Mouse (Mus musculus) heart, adult 2 months (tissue): ENCODE data around the gene Mdc1. TPM values are rescaled to one million over a fixed set of nuclear protein-coding genes. Genes with fewer than 3 reads are reported as not detected.

Experiments used
- DNase-seq, 2 experiments: peaks; one replicate each; pipeline ENCODE4 v3.0.0; 2021
- H3K27ac ChIP-seq: fragments of 200-600 bp; 2 replicates; pipeline ENCODE4 v1.8.1; 2022
- H3K27me3 ChIP-seq: fragments of 200-500 bp; 2 replicates; pipeline ENCODE4 v1.6.1; 2012; ENCODE audit warnings: mild to moderate bottlenecking, low read length, inconsistent platforms, mixed read lengths; ENCODE audit not compliant: control insufficient read depth, insufficient read depth
- H3K36me3 ChIP-seq: fragments of 200-500 bp; 2 replicates; pipeline ENCODE4 v1.6.1; 2012; ENCODE audit warnings: low read length, inconsistent platforms; ENCODE audit not compliant: control insufficient read depth, insufficient read depth
- H3K4me1 ChIP-seq: fragments of 200-500 bp; 2 replicates; pipeline ENCODE4 v1.6.1; 2011; ENCODE audit warnings: low read length; ENCODE audit not compliant: control insufficient read depth, insufficient read depth
- H3K4me3 ChIP-seq: fragments of 200-600 bp; 2 replicates; pipeline ENCODE4 v1.8.1; 2022
- H3K79me2 ChIP-seq: fragments of 200-500 bp; replicated peaks from 2 replicates; pipeline ENCODE4 v1.6.1; 2012; ENCODE audit warnings: mild to moderate bottlenecking, inconsistent platforms, low read length, moderate library complexity, mixed read lengths; ENCODE audit not compliant: control insufficient read depth, insufficient read depth
- H3K9ac ChIP-seq: fragments of 200-500 bp; 2 replicates; pipeline ENCODE4 v1.6.1; 2012; ENCODE audit warnings: low read depth, mild to moderate bottlenecking, control low read depth, inconsistent platforms, low read length, mixed read lengths
- CTCF ChIP-seq: fragments of 200-600 bp; IDR thresholded peaks from 2 replicates; pipeline ENCODE4 v1.8.1; 2022; ENCODE audit warnings: antibody characterized with exemption, mild to moderate bottlenecking, moderate library complexity
- EP300 ChIP-seq: fragments of 200-500 bp; IDR thresholded peaks from 2 replicates; pipeline ENCODE4 v1.6.1; 2011; ENCODE audit warnings: low read depth, low read length, control low read depth; ENCODE audit not compliant: insufficient read depth
- POLR2A ChIP-seq: fragments of 200-500 bp; IDR thresholded peaks from 2 replicates; pipeline ENCODE4 v1.6.1; 2011; ENCODE audit warnings: mild to moderate bottlenecking, low read depth, low read length, control low read depth; ENCODE audit not compliant: insufficient read depth
- WGBS: fragments of 180-500 bp; shearing (Covaris S2); methylation state at CpG from one replicate; pipeline ENCODE4 v1.1.7; 2018; 5-methylcytosine and 5-hydroxymethylcytosine counted together
- intact Hi-C: fragments of 180-260 bp; cut with DNase I; formaldehyde crosslinking; loops from one replicate; pipeline ENCODE4 v1.15.1; 2025
- polyA plus RNA-seq: library from polyadenylated mRNA; depleted of rRNA; stranded (reverse); fragments of >200 nt; gene quantifications from 2 replicates; pipeline ENCODE4 v1.2.3, GENCODE M21; 2012
- total RNA-seq, 2 experiments: library from RNA; stranded (reverse); gene quantifications; 2 replicates each; pipeline ENCODE4 v1.2.3; 2021

Gene Mdc1
- total and polyA plus RNA-seq, 3 experiments, result 4.2 to 13.3 (median 13.2) TPM

DNA sequence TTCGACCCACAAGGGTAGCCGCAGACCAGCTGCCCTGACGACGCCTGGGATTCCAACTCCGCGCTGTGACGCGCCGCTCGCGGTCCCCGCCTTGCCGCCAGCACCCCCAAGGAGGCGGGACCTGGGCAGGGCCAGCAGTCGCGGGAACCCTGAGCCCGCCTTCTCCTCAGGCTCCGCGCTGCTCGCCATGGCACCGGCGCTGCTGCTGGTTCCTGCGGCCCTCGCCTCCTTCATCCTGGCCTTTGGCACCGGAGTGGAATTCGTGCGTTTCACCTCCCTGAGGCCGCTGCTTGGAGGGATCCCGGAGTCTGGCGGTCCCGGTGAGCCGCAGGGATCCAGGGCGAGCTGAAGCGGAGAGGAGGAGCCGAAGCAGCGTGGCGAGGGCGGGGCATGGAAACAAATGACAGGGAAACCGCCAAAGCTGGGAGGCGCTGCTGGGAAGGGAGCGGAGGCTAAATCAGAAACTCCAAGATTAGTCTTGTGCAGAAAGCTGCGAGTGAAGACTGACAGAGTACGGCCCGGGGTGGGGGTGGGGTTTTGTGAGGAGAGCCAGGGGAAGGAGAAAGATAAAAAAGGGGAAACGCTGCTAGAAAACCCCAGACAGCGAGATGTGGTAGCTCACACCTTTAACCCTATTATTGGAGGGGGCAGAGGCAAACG, 20.0 kb downstream of the Mdc1 start, which contains the start of gene Nrm:
TSS of gene Nrm (plus strand) at position 121 of the 660 bp plus-strand sequence.
- intact Hi-C loops, result loop anchor here (1.0 kb wide), 1 partner anchor 11 kb away; no protein-coding TSS in a partner anchor
- WGBS, result under 1% methylated on average over 47 of the region's 47 CpGs
- no peaks in the 10 kb centered on the region for H3K79me2 ChIP-seq

DNA sequence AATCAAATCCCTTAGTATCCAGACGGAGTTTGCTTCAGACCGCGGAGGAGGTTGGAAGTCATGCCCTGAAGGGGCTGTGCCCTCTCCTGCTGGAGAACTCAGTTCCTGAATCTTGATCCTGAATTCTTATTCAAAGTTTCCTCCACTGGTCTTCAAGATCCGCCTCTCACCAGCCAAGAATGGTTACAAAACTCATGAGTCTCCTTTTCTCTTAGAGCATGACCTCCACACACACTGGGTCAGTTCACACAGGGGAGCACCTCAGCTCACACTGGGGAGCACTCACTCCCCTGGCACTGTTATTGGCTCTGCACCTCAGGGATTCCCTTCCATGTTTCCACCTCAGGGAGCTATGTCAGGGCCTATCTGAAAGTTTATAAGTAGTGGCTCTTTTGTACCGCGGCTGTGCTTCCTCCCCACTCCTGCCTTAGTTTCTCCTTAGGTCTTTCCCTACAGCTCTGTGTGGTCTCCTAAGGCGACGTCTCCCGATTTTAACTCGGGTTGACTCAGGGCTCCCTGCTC, 23.6 kb downstream of the Mdc1 start:
- H3K4me3 ChIP-seq, result peak overlapping the region; percentile 61
- peak overlapping the region; percentile 98; the same call in 1 of the 2 replicates for H3K9ac ChIP-seq
- no peaks in the 10 kb centered on the region for H3K79me2 ChIP-seq
- no peaks in the 10 kb centered on the region for H3K27me3 ChIP-seq
- DNase-seq, result peak; percentile 29 to 33
- peaks cover 7% of the 10 kb centered on the region for H3K4me1 ChIP-seq
- intact Hi-C loops, result no loop called here
- H3K36me3 ChIP-seq, result no peaks in the 10 kb centered on the region
- TF ChIP-seq CTCF (no peak), POLR2A (no peak)
- WGBS, result 26% methylated on average over 10 of the region's 10 CpGs
- H3K27ac ChIP-seq, result peak overlapping the region; percentile 98

More for the DNA sequence above, 20.0 kb downstream of the Mdc1 start, which contains the start of gene Nrm:
- Histone ChIP-seq H3K36me3 (no peaks in the 10 kb centered on the region), H3K4me1 (peaks cover 7% of the 10 kb centered on the region), H3K27ac (peak within 1 kb of the TSS; percentile 88), H3K4me3 (peak within 1 kb of the TSS; percentile 99), H3K27me3 (no peaks in the 10 kb centered on the region), H3K9ac (peak within 1 kb of the TSS; percentile 83)
- peak; percentile 14; the same call in 1 of the 2 replicates for TF ChIP-seq EP300
- TF ChIP-seq CTCF, result peak; percentile 64
- peak; percentile 66 for TF ChIP-seq POLR2A
- peak; percentile 95 to 96 for DNase-seq

DNA sequence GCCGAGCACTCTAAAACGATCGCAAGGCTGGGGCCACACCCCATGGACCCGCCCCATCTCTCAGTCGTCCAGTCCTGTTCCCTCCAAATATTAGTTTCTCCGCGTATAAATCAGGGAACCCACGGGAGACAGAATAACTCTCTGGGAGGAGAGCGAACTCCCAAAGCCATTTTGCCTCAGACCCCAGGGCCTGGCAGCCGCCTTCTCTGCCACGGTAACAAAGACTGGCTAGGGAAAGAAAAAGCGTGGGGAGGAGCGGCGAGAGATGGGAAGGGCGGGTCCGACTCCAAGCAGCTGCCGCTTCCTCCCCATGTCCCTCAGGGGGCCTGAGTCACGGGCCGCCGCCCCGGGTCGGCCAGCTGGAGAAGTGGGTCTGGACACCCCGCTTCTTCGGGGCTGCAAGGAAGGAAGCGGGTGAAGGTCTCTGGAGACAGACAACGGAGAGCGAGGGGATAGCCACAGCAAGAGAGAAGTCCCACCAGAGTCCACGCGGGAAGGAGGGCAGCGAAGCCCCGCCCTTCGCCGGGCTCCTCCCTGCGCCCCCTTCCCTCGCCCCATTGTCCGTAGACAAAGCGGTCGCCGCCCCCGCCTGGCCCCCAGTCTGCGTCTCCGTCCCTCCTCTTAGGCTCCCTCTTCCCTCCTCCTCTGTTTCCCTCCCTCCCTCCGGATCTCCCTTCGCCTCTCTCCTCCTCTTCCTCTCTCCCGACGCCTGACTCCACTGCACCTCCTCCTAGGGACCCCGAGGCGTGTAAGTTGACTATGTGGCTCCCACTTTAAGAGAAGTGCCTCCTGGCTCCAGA, 24.4 kb downstream of the Mdc1 start, which contains the start of gene Ppp1r18:
TSS of gene Ppp1r18 (plus strand) at position 113 of the 800 bp plus-strand sequence.
- H3K79me2 ChIP-seq, result no peaks in the 10 kb centered on the region
- WGBS, result under 1% methylated on average over 48 of the region's 48 CpGs
- TF ChIP-seq POLR2A, result peak; percentile 95
- TF ChIP-seq CTCF, result no peak
- TF ChIP-seq EP300, result peak; percentile 71
- H3K4me1 ChIP-seq, result peaks cover 7% of the 10 kb centered on the region
- H3K9ac ChIP-seq, result peak within 1 kb of the TSS; percentile 98
- H3K36me3 ChIP-seq, result no peaks in the 10 kb centered on the region
- H3K27me3 ChIP-seq, result no peaks in the 10 kb centered on the region
- intact Hi-C loops, result loop anchor here (2.0 kb wide), 1 partner anchor 51 kb away; the partner anchor contains the start of genes Mrps18b and Ppp1r10
- DNase-seq, result peak; percentile 87 to 90
- H3K27ac ChIP-seq, result peak within 1 kb of the TSS; percentile 98
- peak within 1 kb of the TSS; percentile 61 for H3K4me3 ChIP-seq

DNA sequence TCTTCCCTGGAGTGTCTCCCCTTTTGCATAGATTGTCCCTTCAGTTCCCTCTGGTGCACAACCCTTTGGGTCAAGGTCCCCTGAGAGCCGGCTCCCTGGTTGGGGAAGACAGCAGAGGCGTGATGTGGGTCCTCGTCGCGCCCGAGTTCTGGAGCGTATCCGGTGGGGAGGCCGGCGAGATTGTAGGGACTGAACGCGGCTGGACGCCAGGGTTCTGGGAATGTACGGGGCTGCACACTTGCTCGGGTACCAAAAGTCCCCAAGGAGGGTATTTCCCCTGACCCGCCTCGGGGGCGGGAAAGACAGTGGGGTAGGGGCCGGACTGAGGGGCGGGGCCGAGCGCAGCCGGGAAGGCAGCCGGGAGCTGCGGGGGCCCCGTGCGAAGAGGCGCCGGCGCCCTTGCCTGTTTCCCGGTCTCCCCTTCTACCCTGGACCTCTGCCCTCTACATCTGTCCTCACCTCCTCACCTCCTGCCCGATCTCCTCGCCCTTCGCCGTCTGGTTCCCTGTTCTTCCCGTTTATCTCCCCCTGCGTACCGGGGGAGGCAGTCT, 25.0 kb downstream of the Mdc1 start:
- no peaks in the 10 kb centered on the region for H3K27me3 ChIP-seq
- H3K4me3 ChIP-seq, result peak overlapping the region; percentile 61
- no peaks in the 10 kb centered on the region for H3K79me2 ChIP-seq
- TF ChIP-seq CTCF (no peak), POLR2A (peak; percentile 72), EP300 (no peak; the same call in 1 of the 2 replicates)
- intact Hi-C loops, result loop anchor here (2.0 kb wide), 1 partner anchor 50 kb away; the partner anchor contains the start of genes Mrps18b and Ppp1r10
- WGBS, result 1% methylated on average over 37 of the region's 38 CpGs
- H3K27ac ChIP-seq, result peak overlapping the region; percentile 98
- peak; percentile 87 to 89 for DNase-seq
- H3K4me1 ChIP-seq, result peaks cover 7% of the 10 kb centered on the region
- H3K36me3 ChIP-seq, result no peaks in the 10 kb centered on the region
- H3K9ac ChIP-seq, result peak overlapping the region; percentile 98

DNA sequence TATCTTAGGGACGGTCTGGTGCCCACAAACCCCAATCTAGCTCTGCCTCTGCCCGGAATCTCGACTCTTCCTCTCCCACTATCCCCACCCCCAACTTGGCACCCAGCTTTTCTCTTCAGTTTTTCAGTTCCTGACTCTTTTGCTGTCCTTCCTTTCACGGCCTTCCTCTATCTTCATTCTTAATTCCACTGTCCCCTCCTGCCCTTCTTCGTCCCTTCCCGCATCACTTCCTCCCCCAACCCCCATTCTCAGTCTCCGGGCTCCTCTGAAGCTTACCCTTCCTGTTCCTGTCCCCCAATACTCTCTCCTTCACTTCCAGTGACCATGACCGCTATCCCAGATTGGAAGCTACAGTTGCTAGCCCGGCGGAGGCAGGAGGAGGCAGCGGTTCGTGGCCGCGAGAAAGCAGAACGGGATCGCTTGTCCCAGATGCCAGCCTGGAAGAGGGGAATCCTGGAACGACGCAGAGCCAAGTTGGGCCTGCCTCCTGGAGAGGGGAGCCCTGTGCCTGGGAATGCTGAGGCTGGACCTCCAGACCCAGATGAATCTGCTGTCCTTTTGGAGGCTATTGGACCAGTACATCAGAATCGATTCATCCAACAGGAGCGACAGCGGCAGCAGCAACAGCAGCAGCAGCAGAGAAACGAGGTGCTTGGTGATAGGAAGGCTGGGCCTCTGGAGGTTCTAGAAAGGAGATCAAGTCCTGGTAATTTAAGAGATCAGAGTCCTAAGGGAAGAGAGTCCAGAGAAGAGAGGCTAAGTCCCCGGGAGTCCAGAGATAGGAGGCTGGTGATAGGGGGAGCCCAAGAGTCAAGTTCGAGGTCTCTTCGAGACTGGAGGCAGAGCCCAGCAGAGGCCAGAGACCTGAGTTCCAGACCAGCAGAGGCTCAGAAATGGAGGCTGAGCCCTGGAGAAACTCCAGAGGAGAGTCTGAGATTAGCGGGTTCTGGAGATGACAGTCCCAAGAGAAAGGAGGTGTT, 25.9 kb downstream of the Mdc1 start:
- Histone ChIP-seq H3K27ac (peak overlapping the region; percentile 98), H3K27me3 (no peaks in the 10 kb centered on the region), H3K9ac (peak overlapping the region; percentile 98), H3K4me1 (peaks cover 9% of the 10 kb centered on the region), H3K79me2 (no peaks in the 10 kb centered on the region), H3K4me3 (peak overlapping the region; percentile 61), H3K36me3 (no peaks in the 10 kb centered on the region)
- WGBS, result 15% methylated on average over 26 of the region's 26 CpGs
- intact Hi-C loops, result loop anchor here (2.0 kb wide), 1 partner anchor 50 kb away; the partner anchor contains the start of genes Mrps18b and Ppp1r10
- no peak for TF ChIP-seq EP300
- TF ChIP-seq POLR2A, result no peak
- TF ChIP-seq CTCF, result peak; percentile 67
- DNase-seq, result peak; percentile 69 to 76
